ENCODE assay signal across 9 mouse cellular contexts in genomic region chr1:186264639-186265038, GRCm38 (mm10).
DNase-seq lines count a peak whose midpoint lies in the region; ATAC-seq lines count a peak whose summit lies in the region.
"Had no signal": no experiment of that assay in that cellular context is flagged by ENCODE, and none has a peak within 500 bp of the region (broad histone marks: within the 10 kb centered on the region; RNA-seq: fewer than 3 reads in every experiment).

No protein-coding gene starts in this region.

- H3K4me3 ChIP-seq in kidney, embryonic 15.5 days (replicated peaks): no peak overlapping the region

- no peak; the same call in 1 of the 2 replicates for ATAC-seq in kidney, embryonic 15.5 days (replicated peaks; ENCODE audit: low FRiP score)
- no peak for ATAC-seq in erythroblast, adult 5-6 weeks (replicated peaks; ENCODE audit: low FRiP score, poor library complexity, severe bottlenecking)
- ATAC-seq in inflammation-experienced regulatory T-cells, adult 6 months: no peak

- H3K36me3 ChIP-seq in kidney, embryonic 15.5 days: no peaks in the 10 kb centered on the region

- H3K9ac ChIP-seq in kidney, embryonic 15.5 days: no peak overlapping the region

- WGBS in kidney, embryonic 15.5 days: 51% methylated on average over 3 of the region's 3 CpGs

- no peaks in the 10 kb centered on the region for H3K27me3 ChIP-seq in kidney, embryonic 15.5 days
- H3K27me3 ChIP-seq: CH12.LX had no signal

- intact Hi-C loops in gastrocnemius, postnatal 36 days (cut with DNase I): no loop called here

- DNase-seq in gastrocnemius, adult 18-20 months (ENCODE audit: low spot score): peak; percentile 45
- no peak for DNase-seq in gastrocnemius, postnatal 36 days
- DNase-seq in testis, postnatal 10 days (ENCODE audit: low spot score): peak; percentile 54
- DNase-seq in testis, postnatal 14 days (ENCODE audit: low spot score): no peak
- no peak for DNase-seq in urinary bladder, postnatal 10 days (ENCODE audit: low spot score)

- H3K4me2 ChIP-seq in kidney, embryonic 15.5 days: peak overlapping the region; percentile 12; the same call in 1 of the 2 replicates

- peak overlapping the region; percentile 86 for H3K27ac ChIP-seq in kidney, embryonic 15.5 days

- H3K4me1 ChIP-seq in kidney, embryonic 15.5 days: peaks cover 39% of the 10 kb centered on the region

- peaks cover 3% of the 10 kb centered on the region; the same call in 1 of the 2 replicates for H3K9me3 ChIP-seq in kidney, embryonic 15.5 days (replicated peaks)

Comparison
In these comparisons a context has a peak if more than half of its experiments do, and no peak if none do; other contexts are left out.
1. DNase-seq: peak in gastrocnemius, adult 18-20 months (single experiment) and testis, postnatal 10 days (single experiment); none in gastrocnemius, postnatal 36 days (0 of 2), testis, postnatal 14 days (single experiment) and urinary bladder, postnatal 10 days (single experiment).